Mouse (Mus musculus) heart, embryonic 10.5 days (tissue): ENCODE data around the gene Inf2. TPM values are rescaled to one million over a fixed set of nuclear protein-coding genes. Genes with fewer than 3 reads are reported as not detected.
A peak's percentile ranks its signal among the peaks of the same experiment; 100 is the strongest.

Source experiments
- DNase-seq: peaks from one replicate; pipeline ENCODE4 v3.0.0-alpha.2; 2017; ENCODE audit warnings: low spot score
- H3K27ac ChIP-seq: fragments of 300-500 bp; sonication (generic); 2 replicates; pipeline ENCODE4 v1.5.1; 2016; ENCODE audit warnings: mild to moderate bottlenecking
- H3K27me3 ChIP-seq: fragments of 300-500 bp; sonication (generic); 2 replicates; pipeline ENCODE4 v1.6.1; 2016; ENCODE audit warnings: mild to moderate bottlenecking; ENCODE audit not compliant: poor library complexity, insufficient read depth, severe bottlenecking
- H3K36me3 ChIP-seq: fragments of 300-500 bp; sonication (generic); 2 replicates; pipeline ENCODE4 v1.6.1; 2016; ENCODE audit warnings: mild to moderate bottlenecking, moderate library complexity
- H3K4me1 ChIP-seq: fragments of 300-500 bp; sonication (generic); 2 replicates; pipeline ENCODE4 v1.6.1; 2016; ENCODE audit warnings: mild to moderate bottlenecking
- H3K4me3 ChIP-seq: fragments of 300-500 bp; sonication (generic); 2 replicates; pipeline ENCODE4 v1.5.1; 2016; ENCODE audit warnings: mild to moderate bottlenecking, moderate library complexity
- H3K9me3 ChIP-seq: fragments of 300-500 bp; sonication (generic); 2 replicates; pipeline ENCODE4 v1.6.1; 2016; ENCODE audit warnings: mild to moderate bottlenecking, moderate library complexity
- WGBS: fragments of 180-500 bp; shearing (Covaris S2); methylation state at CpG from one replicate; pipeline ENCODE4 v1.1.7; 2016; 5-methylcytosine and 5-hydroxymethylcytosine counted together
- polyA plus RNA-seq: library from polyadenylated mRNA; unstranded; fragments of >200 nt; fragmentation: Nextera tagmentation; extraction: Ambion mirVana; gene quantifications from 2 replicates; pipeline ENCODE4 v1.2.1, GENCODE M21; 2016

Inf2 gene
- polyA plus RNA-seq, 1 experiment from 2014 or later: 5.6 TPM

- peaks cover 50% of the 10 kb centered on the region for H3K4me1 ChIP-seq
- H3K4me3 ChIP-seq: peak overlapping the region; percentile 39
- no peaks in the 10 kb centered on the region for H3K36me3 ChIP-seq
- peak overlapping the region; percentile 85 for H3K27ac ChIP-seq
- no peaks in the 10 kb centered on the region for H3K27me3 ChIP-seq
- H3K9me3 ChIP-seq: no peaks in the 10 kb centered on the region
- no peak for DNase-seq
- 8% methylated on average over 3 of the region's 3 CpGs for WGBS
Measured at GRCm38 (mm10) chr12:112576749-112577148, 11.8 kb upstream of the Inf2 start.

- no peak overlapping the region for H3K27ac ChIP-seq
- H3K27me3 ChIP-seq: peaks cover 5% of the 10 kb centered on the region; the same call in 1 of the 2 replicates
- no peak overlapping the region for H3K4me3 ChIP-seq
- WGBS: 71% methylated on average over 6 of the region's 6 CpGs
- H3K9me3 ChIP-seq: no peaks in the 10 kb centered on the region
- peaks cover 50% of the 10 kb centered on the region for H3K4me1 ChIP-seq
- no peaks in the 10 kb centered on the region for H3K36me3 ChIP-seq
- DNase-seq: no peak
Measured at GRCm38 (mm10) chr12:112578296-112579090, 10.1 kb upstream of the Inf2 start.

DNA sequence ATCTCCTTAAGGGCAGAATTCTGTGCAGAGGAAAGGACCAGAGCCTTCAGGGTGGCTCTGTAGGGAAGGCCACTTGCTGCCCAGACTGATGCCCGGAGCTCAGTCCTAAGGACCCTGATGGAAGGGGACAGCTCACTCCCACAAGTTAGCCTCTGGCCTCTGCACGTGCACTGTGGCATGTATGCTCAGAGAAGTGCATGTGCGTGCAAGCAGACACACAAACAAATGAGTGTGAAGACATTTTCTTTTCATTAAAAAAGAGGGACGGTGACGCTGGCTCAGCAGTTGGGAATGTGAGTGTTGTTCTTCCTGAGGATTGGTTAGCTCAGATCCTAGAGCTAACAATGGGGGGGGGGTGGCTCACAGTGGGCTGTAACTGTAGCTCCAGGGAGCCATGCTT, 9.2 kb upstream of the Inf2 start:
- H3K27me3 ChIP-seq: peaks cover 6% of the 10 kb centered on the region; the same call in 1 of the 2 replicates
- H3K4me1 ChIP-seq: peaks cover 50% of the 10 kb centered on the region
- H3K27ac ChIP-seq: peak overlapping the region; percentile 64; the same call in 1 of the 2 replicates
- no peaks in the 10 kb centered on the region for H3K9me3 ChIP-seq
- H3K36me3 ChIP-seq: no peaks in the 10 kb centered on the region
- 58% methylated on average over 5 of the region's 5 CpGs for WGBS
- no peak for DNase-seq
- no peak overlapping the region for H3K4me3 ChIP-seq

DNA sequence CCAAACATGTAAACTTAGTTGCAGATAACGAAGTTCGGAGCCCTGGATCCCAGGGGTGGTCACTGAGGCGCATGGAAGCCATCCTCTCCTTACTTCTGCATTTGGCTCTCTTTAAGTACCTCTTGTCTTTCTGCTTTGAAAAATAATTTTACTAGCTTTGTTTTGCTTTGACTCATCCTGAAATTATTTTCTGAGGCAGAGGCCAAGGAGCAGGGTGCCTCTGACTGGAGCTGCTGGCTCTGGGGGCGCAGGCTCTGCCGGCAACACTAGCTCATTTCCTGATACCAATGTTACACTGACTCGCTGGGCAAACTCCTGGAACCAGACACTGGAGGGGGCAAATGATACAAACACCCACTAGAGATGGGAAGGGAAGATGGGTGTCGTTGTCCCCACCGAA, 8.7 kb upstream of the Inf2 start:
- Histone ChIP-seq H3K36me3 (no peaks in the 10 kb centered on the region), H3K4me1 (peaks cover 50% of the 10 kb centered on the region), H3K4me3 (no peak overlapping the region), H3K27me3 (peaks cover 6% of the 10 kb centered on the region; the same call in 1 of the 2 replicates), H3K9me3 (no peaks in the 10 kb centered on the region), H3K27ac (0 out of 2 replicates have a peak overlapping the region, but pooled peaks have one; percentile 10)
- WGBS: 78% methylated on average over 8 of the region's 8 CpGs
- no peak for DNase-seq

- DNase-seq: no peak
- Histone ChIP-seq H3K9me3 (no peaks in the 10 kb centered on the region), H3K27ac (no peak overlapping the region), H3K27me3 (peaks cover 13% of the 10 kb centered on the region; the same call in 1 of the 2 replicates), H3K4me1 (peaks cover 44% of the 10 kb centered on the region), H3K36me3 (no peaks in the 10 kb centered on the region), H3K4me3 (no peak overlapping the region)
- WGBS: 67% methylated on average over 3 of the region's 3 CpGs
Measured at GRCm38 (mm10) chr12:112581113-112581512, 7.5 kb upstream of the Inf2 start.

DNA sequence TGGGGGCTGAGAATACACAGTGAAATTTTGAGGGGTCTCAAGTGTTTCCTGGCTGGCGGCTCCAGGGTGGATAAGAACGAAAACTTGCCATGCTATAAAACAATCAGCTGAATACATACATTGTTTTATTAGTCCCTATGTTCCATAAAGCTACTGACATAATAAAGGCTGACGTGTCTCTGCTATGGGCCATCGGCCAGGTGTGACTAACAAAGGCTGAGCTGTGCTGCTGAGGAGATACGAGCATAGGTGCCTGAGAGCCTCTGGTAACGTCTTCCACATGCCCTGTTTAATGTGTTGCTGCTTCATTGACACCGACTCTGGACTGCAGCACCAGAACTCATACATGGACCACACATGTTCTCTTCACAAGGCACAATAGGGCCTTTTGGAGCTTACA, 3.6 kb upstream of the Inf2 start:
- peaks cover 36% of the 10 kb centered on the region for H3K4me1 ChIP-seq
- no peaks in the 10 kb centered on the region for H3K36me3 ChIP-seq
- H3K9me3 ChIP-seq: no peaks in the 10 kb centered on the region
- peaks cover 35% of the 10 kb centered on the region for H3K27me3 ChIP-seq
- no peak overlapping the region for H3K27ac ChIP-seq
- WGBS: 84% methylated on average over 7 of the region's 7 CpGs
- no peak for DNase-seq
- no peak overlapping the region for H3K4me3 ChIP-seq

DNA sequence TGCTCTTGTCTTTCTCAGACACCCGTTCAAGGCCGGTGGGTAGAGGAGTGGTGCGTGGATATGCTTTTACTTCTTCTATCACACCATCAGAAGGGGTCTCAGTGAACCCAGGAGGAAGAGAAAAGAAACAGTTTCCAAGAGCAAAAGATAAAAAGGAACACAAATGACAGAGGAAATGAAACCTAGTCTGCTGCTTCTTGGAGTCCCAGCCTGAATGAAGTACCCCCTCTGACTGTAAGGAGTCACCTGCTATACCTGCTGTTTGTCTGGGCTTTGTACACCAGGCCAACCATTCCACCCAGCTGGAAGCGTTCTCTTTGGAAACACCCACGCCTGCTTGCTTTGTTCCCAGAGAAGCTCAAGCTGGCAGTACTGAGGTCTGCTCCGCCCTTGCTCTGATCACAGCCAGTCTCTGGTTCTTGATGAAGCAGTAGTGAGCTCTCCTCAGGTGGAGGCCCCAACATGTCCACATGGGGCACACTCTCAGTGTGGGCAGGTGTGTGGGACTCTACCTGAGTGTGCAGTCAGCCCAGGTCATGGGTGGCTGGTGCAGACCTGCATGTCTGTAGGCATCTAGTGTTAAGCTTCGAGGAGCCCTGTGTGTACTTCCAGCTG, 2.6 kb upstream of the Inf2 start:
- Histone ChIP-seq H3K4me3 (no peak overlapping the region), H3K27me3 (peaks cover 43% of the 10 kb centered on the region), H3K4me1 (peaks cover 42% of the 10 kb centered on the region), H3K36me3 (no peaks in the 10 kb centered on the region), H3K27ac (no peak overlapping the region), H3K9me3 (no peaks in the 10 kb centered on the region)
- DNase-seq: no peak
- 79% methylated on average over 7 of the region's 7 CpGs for WGBS

- Histone ChIP-seq H3K4me3 (peak overlapping the region; percentile 69), H3K9me3 (no peaks in the 10 kb centered on the region), H3K36me3 (peaks cover 4% of the 10 kb centered on the region), H3K27me3 (peaks cover 52% of the 10 kb centered on the region), H3K27ac (peak overlapping the region; percentile 88), H3K4me1 (peaks cover 54% of the 10 kb centered on the region)
- DNase-seq: no peak
- WGBS: 65% methylated on average over 14 of the region's 14 CpGs
Measured at GRCm38 (mm10) chr12:112587125-112588124, 1.2 kb upstream of the Inf2 start.

- H3K4me1 ChIP-seq: peaks cover 76% of the 10 kb centered on the region
- H3K36me3 ChIP-seq: peaks cover 4% of the 10 kb centered on the region
- 50% methylated on average over 8 of the region's 8 CpGs for WGBS
- H3K4me3 ChIP-seq: peak overlapping the region; percentile 69
- no peaks in the 10 kb centered on the region for H3K9me3 ChIP-seq
- DNase-seq: no peak
- H3K27ac ChIP-seq: no peak overlapping the region
- H3K27me3 ChIP-seq: peaks cover 54% of the 10 kb centered on the region
Measured at GRCm38 (mm10) chr12:112589491-112590191, 1.1 kb downstream of the Inf2 start.

DNA sequence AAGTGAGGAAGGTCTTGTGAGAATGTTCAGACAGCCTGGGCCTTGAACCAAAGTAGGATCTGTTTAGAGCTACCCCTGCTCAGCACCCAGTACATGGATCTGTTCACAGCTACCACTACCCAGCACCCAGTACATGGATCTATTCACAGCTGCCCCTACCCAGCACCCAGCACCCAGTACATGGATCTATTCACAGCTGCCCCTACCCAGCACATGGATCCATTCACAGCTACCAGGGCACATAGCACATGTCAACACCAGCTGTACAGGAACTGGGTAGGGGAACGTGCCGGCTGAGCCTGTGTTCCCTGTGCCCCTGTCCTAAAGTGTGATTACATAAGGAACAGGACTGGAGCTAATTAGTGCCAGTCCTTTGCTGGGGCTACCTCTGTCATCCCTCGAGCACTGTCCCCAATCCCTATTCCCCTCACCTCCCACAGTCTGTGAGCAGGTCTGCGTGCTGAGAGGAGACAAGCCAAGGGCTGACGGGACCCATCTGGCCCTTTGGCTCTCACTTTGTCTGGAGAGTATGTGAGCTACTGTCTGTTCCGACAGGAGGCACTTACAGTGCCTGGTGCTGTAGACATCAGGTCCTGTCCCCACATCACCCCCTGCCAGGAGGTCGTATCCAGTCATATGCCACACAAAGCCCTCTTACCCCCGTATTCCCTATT, 2.1 kb downstream of the Inf2 start:
- 69% methylated on average over 8 of the region's 8 CpGs for WGBS
- Histone ChIP-seq H3K4me3 (peak overlapping the region; percentile 13; the same call in 1 of the 2 replicates), H3K27ac (0 out of 2 replicates have a peak overlapping the region, but pooled peaks have one; percentile 5), H3K36me3 (peaks cover 4% of the 10 kb centered on the region), H3K27me3 (peaks cover 51% of the 10 kb centered on the region), H3K4me1 (peaks cover 86% of the 10 kb centered on the region), H3K9me3 (no peaks in the 10 kb centered on the region)
- DNase-seq: no peak

GRCm38 (mm10) chr12:112591240-112591639, 2.7 kb downstream of the Inf2 start:
- peaks cover 87% of the 10 kb centered on the region for H3K4me1 ChIP-seq
- WGBS: 88% methylated on average over 5 of the region's 5 CpGs
- no peaks in the 10 kb centered on the region for H3K9me3 ChIP-seq
- H3K27ac ChIP-seq: no peak overlapping the region
- peaks cover 4% of the 10 kb centered on the region for H3K36me3 ChIP-seq
- DNase-seq: no peak
- peaks cover 46% of the 10 kb centered on the region for H3K27me3 ChIP-seq
- H3K4me3 ChIP-seq: no peak overlapping the region
